Mouse (Mus musculus): Measurements from ENCODE around the gene Atcay. TPM values are rescaled to one million over a fixed set of nuclear protein-coding genes. Genes with fewer than 3 reads are reported as not detected.

Atcay gene
- polyA plus RNA-seq (2014; fragmentation: Nextera tagmentation; extraction: Ambion mirVana) = 4.1 and 5.3 TPM in 2 replicates

DNA sequence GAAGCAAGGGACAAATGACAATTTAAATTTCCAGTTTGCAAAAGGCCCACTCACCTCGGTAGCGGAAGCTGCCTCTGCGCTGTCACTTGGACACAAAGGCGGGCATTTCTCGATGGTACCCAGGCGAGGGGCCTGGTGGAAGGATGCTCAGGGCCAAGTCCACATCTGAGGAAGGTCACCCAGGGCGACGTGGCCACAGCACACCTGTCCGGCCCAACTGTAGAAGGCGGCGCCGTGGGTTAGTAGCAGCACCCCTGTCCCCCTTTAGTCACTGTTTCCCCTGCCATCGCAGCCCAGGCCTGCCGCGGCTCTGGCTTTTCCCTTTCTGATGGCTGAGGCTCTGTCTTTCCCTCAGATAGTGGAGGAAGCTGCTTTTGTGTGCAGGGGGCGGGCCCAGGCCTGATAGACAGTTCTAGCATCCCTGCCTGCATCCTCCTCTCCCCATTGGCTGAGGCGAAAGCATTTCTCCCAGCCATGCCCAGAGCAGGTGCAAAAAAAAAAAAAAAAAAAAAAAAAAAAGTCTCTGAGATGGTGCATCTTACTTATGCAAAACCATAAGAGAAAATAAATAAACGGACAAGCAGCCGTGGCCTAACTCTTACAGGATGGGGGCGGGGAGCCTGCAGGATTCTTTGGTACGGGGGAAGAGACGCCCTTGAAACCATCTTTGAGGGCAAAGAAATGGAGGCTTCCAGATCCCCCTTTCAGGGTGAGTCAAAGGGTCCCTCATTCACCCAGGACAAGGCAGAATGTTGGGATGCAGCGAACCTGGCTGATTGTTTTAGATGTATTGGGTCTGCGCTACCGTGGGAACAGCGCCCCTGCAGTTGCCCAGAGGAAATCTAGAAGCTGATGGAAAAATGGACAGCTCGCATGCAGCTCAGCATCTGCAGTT, at the start of gene Atcay:
TSS of gene Atcay (minus strand) at position 396 of the 895 bp plus-strand sequence.
- Histone ChIP-seq H3K4me2 (ENCODE audit: low read depth, low read length) (peak within 1 kb of the TSS; percentile 40), H3K4me3 (ENCODE audit: low read depth, low read length) (peak within 1 kb of the TSS; percentile 25), H3K36me3 (replicated peaks; ENCODE audit: control insufficient read depth, insufficient read depth, low read depth, low read length) (no peaks in the 10 kb centered on the region), H3K27ac (replicated peaks; ENCODE audit: low read depth, low read length) (no peak within 1 kb of the TSS), H3K4me1 (ENCODE audit: control insufficient read depth, insufficient read depth, low read length) (peaks cover 3% of the 10 kb centered on the region), H3K9me3 (replicated peaks; ENCODE audit: control insufficient read depth, low read length) (no peaks in the 10 kb centered on the region), H3K9ac (replicated peaks; ENCODE audit: low read length) (peak within 1 kb of the TSS; percentile 41), H3K27me3 (ENCODE audit: control insufficient read depth, insufficient read depth, low read length) (peaks cover 21% of the 10 kb centered on the region)
- peak; percentile 61 for DNase-seq (ENCODE audit: low spot score)
- ATAC-seq (replicated peaks; ENCODE audit: insufficient number of reproducible peaks, low FRiP score, low TSS enrichment, low read depth) = no peak; the same call in 1 of the 2 replicates
- WGBS = 8% methylated on average over 27 of the region's 27 CpGs

DNA sequence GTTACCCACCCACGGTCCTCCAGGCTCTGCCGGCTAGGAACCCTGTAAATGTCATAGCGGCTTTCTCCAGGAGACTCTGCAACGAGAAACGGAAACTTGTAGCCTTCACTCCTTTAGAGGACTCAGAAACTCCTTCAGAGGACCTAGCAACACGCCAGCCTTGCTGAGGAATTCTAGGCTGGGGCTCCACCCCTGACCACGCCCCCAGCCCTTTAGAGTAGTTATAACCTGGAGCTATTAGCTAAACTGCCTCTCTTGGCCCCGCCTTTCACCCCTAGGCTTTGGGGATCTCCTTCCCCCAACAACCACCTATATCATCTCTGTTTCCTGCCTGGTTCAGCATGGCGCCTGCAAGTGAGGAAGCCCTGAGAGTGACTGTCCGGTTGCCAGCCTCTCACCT, 48.9 kb upstream of the Atcay start:
- H3K9ac ChIP-seq (replicated peaks; ENCODE audit: low read length) = no peak overlapping the region
- H3K27me3 ChIP-seq (ENCODE audit: control insufficient read depth, insufficient read depth, low read length) = peaks cover 15% of the 10 kb centered on the region
- no peaks in the 10 kb centered on the region for H3K36me3 ChIP-seq (replicated peaks; ENCODE audit: control insufficient read depth, insufficient read depth, low read depth, low read length)
- no peaks in the 10 kb centered on the region; the same call in 1 of the 2 replicates for H3K4me1 ChIP-seq (ENCODE audit: control insufficient read depth, insufficient read depth, low read length)
- ATAC-seq (replicated peaks; ENCODE audit: insufficient number of reproducible peaks, low FRiP score, low TSS enrichment, low read depth) (no peak), DNase-seq (ENCODE audit: low spot score) (no peak)
- H3K4me2 ChIP-seq (ENCODE audit: low read depth, low read length) = no peak overlapping the region
- H3K4me3 ChIP-seq (ENCODE audit: low read depth, low read length) = no peak overlapping the region
- WGBS = 40% methylated on average over 10 of the region's 10 CpGs
- no peaks in the 10 kb centered on the region for H3K9me3 ChIP-seq (replicated peaks; ENCODE audit: control insufficient read depth, low read length)
- no peak overlapping the region for H3K27ac ChIP-seq (replicated peaks; ENCODE audit: low read depth, low read length)

GRCm38 (mm10) chr10:81277676-81278075, 47.0 kb upstream of the Atcay start:
- Histone ChIP-seq H3K27ac (replicated peaks; ENCODE audit: low read depth, low read length) (no peak overlapping the region), H3K9me3 (replicated peaks; ENCODE audit: control insufficient read depth, low read length) (no peaks in the 10 kb centered on the region), H3K4me3 (ENCODE audit: low read depth, low read length) (no peak overlapping the region), H3K9ac (replicated peaks; ENCODE audit: low read length) (no peak overlapping the region), H3K4me2 (ENCODE audit: low read depth, low read length) (no peak overlapping the region), H3K4me1 (ENCODE audit: control insufficient read depth, insufficient read depth, low read length) (no peaks in the 10 kb centered on the region; the same call in 1 of the 2 replicates), H3K36me3 (replicated peaks; ENCODE audit: control insufficient read depth, insufficient read depth, low read depth, low read length) (no peaks in the 10 kb centered on the region; the same call in 1 of the 2 replicates), H3K27me3 (ENCODE audit: control insufficient read depth, insufficient read depth, low read length) (no peaks in the 10 kb centered on the region; the same call in 1 of the 2 replicates)
- ATAC-seq (replicated peaks; ENCODE audit: insufficient number of reproducible peaks, low FRiP score, low TSS enrichment, low read depth) (no peak), DNase-seq (ENCODE audit: low spot score) (no peak)
- 80% methylated on average over 22 of the region's 22 CpGs for WGBS

DNA sequence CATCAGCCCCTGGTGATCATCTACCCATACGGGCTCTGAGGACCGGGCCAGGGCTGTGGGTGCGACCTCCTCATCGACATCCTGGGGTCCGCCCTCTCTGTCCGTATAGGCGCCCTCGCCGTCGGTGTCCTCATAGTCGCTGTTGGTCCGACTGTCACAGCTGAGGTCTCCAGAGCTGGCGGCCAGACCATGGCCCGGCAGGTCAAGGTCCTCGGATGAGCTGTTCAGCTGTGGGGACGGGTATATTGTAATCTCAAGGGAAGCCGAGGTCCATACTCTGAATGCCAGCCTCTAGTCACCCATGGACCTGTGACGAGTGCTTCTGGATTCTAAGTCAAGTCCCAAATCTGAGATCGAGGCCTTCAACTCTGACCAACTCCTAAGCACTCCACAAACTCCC, 43.2 kb upstream of the Atcay start:
- no peak for DNase-seq (ENCODE audit: low spot score)
- Histone ChIP-seq H3K9me3 (replicated peaks; ENCODE audit: control insufficient read depth, low read length) (no peaks in the 10 kb centered on the region), H3K36me3 (replicated peaks; ENCODE audit: control insufficient read depth, insufficient read depth, low read depth, low read length) (peaks cover 4% of the 10 kb centered on the region), H3K4me1 (ENCODE audit: control insufficient read depth, insufficient read depth, low read length) (no peaks in the 10 kb centered on the region), H3K4me2 (ENCODE audit: low read depth, low read length) (no peak overlapping the region), H3K4me3 (ENCODE audit: low read depth, low read length) (no peak overlapping the region), H3K27me3 (ENCODE audit: control insufficient read depth, insufficient read depth, low read length) (no peaks in the 10 kb centered on the region), H3K27ac (replicated peaks; ENCODE audit: low read depth, low read length) (no peak overlapping the region), H3K9ac (replicated peaks; ENCODE audit: low read length) (no peak overlapping the region)
- WGBS = 93% methylated on average over 19 of the region's 19 CpGs
- no peak for ATAC-seq (replicated peaks; ENCODE audit: insufficient number of reproducible peaks, low FRiP score, low TSS enrichment, low read depth)

DNA sequence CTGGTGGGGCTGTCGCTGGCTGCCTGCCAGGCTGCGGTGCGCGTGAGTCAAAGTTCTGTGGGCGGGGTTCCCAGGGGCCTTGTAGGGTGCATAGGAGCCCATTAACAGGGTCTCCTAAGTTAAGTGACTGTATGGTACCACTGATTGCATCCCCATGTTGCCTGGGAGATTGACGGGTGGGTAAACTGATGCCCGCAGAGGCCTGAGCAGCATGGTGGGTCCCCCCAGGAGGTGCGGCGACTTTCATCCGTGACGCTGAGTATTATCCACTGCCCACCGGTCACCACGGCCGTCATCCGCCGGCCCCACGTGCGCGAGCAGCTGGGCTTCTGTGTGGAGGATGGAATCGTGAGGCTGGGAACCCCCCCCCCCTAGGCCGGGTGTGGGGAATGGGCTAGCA, 41.7 kb upstream of the Atcay start:
- WGBS = 95% methylated on average over 21 of the region's 21 CpGs
- Histone ChIP-seq H3K4me3 (ENCODE audit: low read depth, low read length) (no peak overlapping the region), H3K4me1 (ENCODE audit: control insufficient read depth, insufficient read depth, low read length) (no peaks in the 10 kb centered on the region), H3K27me3 (ENCODE audit: control insufficient read depth, insufficient read depth, low read length) (no peaks in the 10 kb centered on the region), H3K9ac (replicated peaks; ENCODE audit: low read length) (0 out of 2 replicates have a peak overlapping the region, but pooled peaks have one; percentile 9), H3K36me3 (replicated peaks; ENCODE audit: control insufficient read depth, insufficient read depth, low read depth, low read length) (peaks cover 4% of the 10 kb centered on the region), H3K9me3 (replicated peaks; ENCODE audit: control insufficient read depth, low read length) (no peaks in the 10 kb centered on the region), H3K4me2 (ENCODE audit: low read depth, low read length) (no peak overlapping the region), H3K27ac (replicated peaks; ENCODE audit: low read depth, low read length) (no peak overlapping the region)
- ATAC-seq (replicated peaks; ENCODE audit: insufficient number of reproducible peaks, low FRiP score, low TSS enrichment, low read depth) (no peak), DNase-seq (ENCODE audit: low spot score) (no peak)

- Histone ChIP-seq H3K4me3 (ENCODE audit: low read depth, low read length) (peak overlapping the region; percentile 54), H3K27ac (replicated peaks; ENCODE audit: low read depth, low read length) (no peak overlapping the region), H3K36me3 (replicated peaks; ENCODE audit: control insufficient read depth, insufficient read depth, low read depth, low read length) (peaks cover 4% of the 10 kb centered on the region), H3K27me3 (ENCODE audit: control insufficient read depth, insufficient read depth, low read length) (no peaks in the 10 kb centered on the region), H3K9ac (replicated peaks; ENCODE audit: low read length) (peak overlapping the region; percentile 71), H3K9me3 (replicated peaks; ENCODE audit: control insufficient read depth, low read length) (no peaks in the 10 kb centered on the region), H3K4me1 (ENCODE audit: control insufficient read depth, insufficient read depth, low read length) (no peaks in the 10 kb centered on the region), H3K4me2 (ENCODE audit: low read depth, low read length) (peak overlapping the region; percentile 53)
- 80% methylated on average over 16 of the region's 16 CpGs for WGBS
- DNase-seq (ENCODE audit: low spot score) = no peak
- ATAC-seq (replicated peaks; ENCODE audit: insufficient number of reproducible peaks, low FRiP score, low TSS enrichment, low read depth) = no peak
Observed at GRCm38 (mm10) chr10:81268643-81269412, 38.2 kb upstream of the Atcay start.

- ATAC-seq (replicated peaks; ENCODE audit: insufficient number of reproducible peaks, low FRiP score, low TSS enrichment, low read depth) = peak; percentile 27; the same call in 1 of the 2 replicates
- Histone ChIP-seq H3K36me3 (replicated peaks; ENCODE audit: control insufficient read depth, insufficient read depth, low read depth, low read length) (peaks cover 4% of the 10 kb centered on the region), H3K4me2 (ENCODE audit: low read depth, low read length) (peak overlapping the region; percentile 53), H3K4me1 (ENCODE audit: control insufficient read depth, insufficient read depth, low read length) (no peaks in the 10 kb centered on the region), H3K9me3 (replicated peaks; ENCODE audit: control insufficient read depth, low read length) (no peaks in the 10 kb centered on the region), H3K4me3 (ENCODE audit: low read depth, low read length) (peak overlapping the region; percentile 54), H3K9ac (replicated peaks; ENCODE audit: low read length) (peak overlapping the region; percentile 71), H3K27ac (replicated peaks; ENCODE audit: low read depth, low read length) (no peak overlapping the region), H3K27me3 (ENCODE audit: control insufficient read depth, insufficient read depth, low read length) (no peaks in the 10 kb centered on the region)
- peak; percentile 92 for DNase-seq (ENCODE audit: low spot score)
- WGBS = 5% methylated on average over 23 of the region's 23 CpGs
Observed at GRCm38 (mm10) chr10:81268056-81268455, 37.4 kb upstream of the Atcay start.
